In genomic region chr13:20551559-20551958, GRCm38 (mm10) we compare ENCODE assay signal across 23 mouse cellular contexts.
A peak's percentile ranks its signal among the peaks of the same experiment; 100 is the strongest.
DNase-seq lines count a peak whose midpoint lies in the region; ATAC-seq lines count a peak whose summit lies in the region.
"Had no signal": no experiment of that assay in that cellular context is flagged by ENCODE, and none has a peak within 500 bp of the region (broad histone marks: within the 10 kb centered on the region; RNA-seq: fewer than 3 reads in every experiment).

No protein-coding gene starts in this region.

- H3K4me1 ChIP-seq in midbrain, embryonic 11.5 days (ENCODE audit: control insufficient read depth, insufficient read depth, low read length), result no peaks in the 10 kb centered on the region
- no peaks in the 10 kb centered on the region for H3K4me1 ChIP-seq in midbrain, embryonic 10.5 days
- H3K4me1 ChIP-seq: embryonic facial prominence, embryonic 13.5 days; embryonic facial prominence, embryonic 15.5 days; forebrain, embryonic 10.5 days; forebrain, embryonic 12.5 days had no signal

- 92% methylated on average over 1 of the region's 1 CpGs for WGBS in midbrain, embryonic 11.5 days
- WGBS in midbrain, embryonic 10.5 days, result 93% methylated on average over 1 of the region's 1 CpGs

- H3K4me2 ChIP-seq in midbrain, embryonic 11.5 days, result no peak overlapping the region
- H3K4me2 ChIP-seq: embryonic facial prominence, embryonic 13.5 days; embryonic facial prominence, embryonic 15.5 days; forebrain, embryonic 12.5 days had no signal

- no peak overlapping the region for H3K27ac ChIP-seq in midbrain, embryonic 11.5 days (ENCODE audit: low read depth, low read length)
- H3K27ac ChIP-seq in midbrain, embryonic 10.5 days (replicated peaks), result no peak overlapping the region
- H3K27ac ChIP-seq: embryonic facial prominence, embryonic 13.5 days; embryonic facial prominence, embryonic 15.5 days; forebrain, embryonic 10.5 days; forebrain, embryonic 12.5 days had no signal

- no peak overlapping the region for H3K9ac ChIP-seq in midbrain, embryonic 11.5 days (ENCODE audit: low read length)
- H3K9ac ChIP-seq: embryonic facial prominence, embryonic 13.5 days; embryonic facial prominence, embryonic 15.5 days; forebrain, embryonic 12.5 days had no signal

- no peaks in the 10 kb centered on the region for H3K36me3 ChIP-seq in midbrain, embryonic 11.5 days (ENCODE audit: control insufficient read depth, insufficient read depth, low read length)
- H3K36me3 ChIP-seq in midbrain, embryonic 10.5 days, result no peaks in the 10 kb centered on the region
- H3K36me3 ChIP-seq: embryonic facial prominence, embryonic 13.5 days; embryonic facial prominence, embryonic 15.5 days; forebrain, embryonic 10.5 days; forebrain, embryonic 12.5 days; G1E had no signal

- peak; percentile 80 for ATAC-seq in cerebellum, adult (ENCODE audit: insufficient number of reproducible peaks, low FRiP score, low TSS enrichment)
- no peak for ATAC-seq in midbrain, embryonic 11.5 days (ENCODE audit: low FRiP score)
- ATAC-seq: activated CD4-positive, CD25-positive, alpha-beta regulatory T cell, adult 4 months; CD4-positive, CD25-positive, alpha-beta regulatory T cell, adult 4 months; forebrain, embryonic 14.5 days; forebrain, embryonic 16.5 days; Patski had no signal

- H3K27me3 ChIP-seq in midbrain, embryonic 11.5 days (ENCODE audit: control insufficient read depth, insufficient read depth, low read length), result no peaks in the 10 kb centered on the region
- H3K27me3 ChIP-seq in midbrain, embryonic 10.5 days (ENCODE audit: low read depth, poor library complexity, severe bottlenecking), result no peaks in the 10 kb centered on the region
- H3K27me3 ChIP-seq: CH12.LX; embryonic facial prominence, embryonic 13.5 days; embryonic facial prominence, embryonic 15.5 days; forebrain, embryonic 12.5 days; Patski had no signal

- DNase-seq in cerebellum, postnatal 4 days (ENCODE audit: low spot score in 2 of 2), result no peak
- peak; percentile 76 for DNase-seq in cerebellum, adult 9-10 months
- DNase-seq in cerebellum, adult 8-10 months, result no peak
- DNase-seq in midbrain, embryonic 11.5 days (ENCODE audit: low spot score, missing footprints), result peak; percentile 41
- no peak for DNase-seq in midbrain, embryonic 10.5 days (ENCODE audit: low spot score)
- DNase-seq: adrenal gland, adult 8-10 months; adrenal gland, postnatal 14 days; adrenal gland, postnatal 36 days; B cell, adult 2 months; embryo, embryonic 11 days had no signal

- H3K4me3 ChIP-seq in midbrain, embryonic 11.5 days (ENCODE audit: low read depth, low read length), result no peak overlapping the region
- no peak overlapping the region for H3K4me3 ChIP-seq in midbrain, embryonic 10.5 days
- H3K4me3 ChIP-seq: embryonic facial prominence, embryonic 13.5 days; embryonic facial prominence, embryonic 15.5 days; erythroblast, embryonic 14.5 days; forebrain, embryonic 10.5 days; forebrain, embryonic 12.5 days had no signal

- no peaks in the 10 kb centered on the region for H3K9me3 ChIP-seq in midbrain, embryonic 11.5 days (ENCODE audit: control insufficient read depth, low read length)
- no peaks in the 10 kb centered on the region for H3K9me3 ChIP-seq in midbrain, embryonic 10.5 days (replicated peaks)
- H3K9me3 ChIP-seq: embryonic facial prominence, embryonic 13.5 days; embryonic facial prominence, embryonic 15.5 days; forebrain, embryonic 10.5 days; forebrain, embryonic 12.5 days; G1E had no signal

Comparison
In these comparisons a context has a peak if more than half of its experiments do, and no peak if none do; other contexts are left out.
1. DNase-seq: peak in cerebellum, adult 9-10 months (single experiment) and midbrain, embryonic 11.5 days (single experiment); none in cerebellum, postnatal 4 days (0 of 2), cerebellum, adult 8-10 months (single experiment) and midbrain, embryonic 10.5 days (single experiment).